Mouse (Mus musculus) cerebellum, adult 18-20 months (tissue): ENCODE measurements around the gene Samm50.
A peak's percentile ranks its signal among the peaks of the same experiment; 100 is the strongest.
"Not testable (repeated sequence)": the region's sequence is repeated elsewhere in the genome, so short reads cannot be mapped to it uniquely, and the experiment has no call there.

Source experiments
- DNase-seq, 2 experiments: peaks; one replicate each; pipeline ENCODE4 v3.0.0; 2021

Samm50 gene

DNA sequence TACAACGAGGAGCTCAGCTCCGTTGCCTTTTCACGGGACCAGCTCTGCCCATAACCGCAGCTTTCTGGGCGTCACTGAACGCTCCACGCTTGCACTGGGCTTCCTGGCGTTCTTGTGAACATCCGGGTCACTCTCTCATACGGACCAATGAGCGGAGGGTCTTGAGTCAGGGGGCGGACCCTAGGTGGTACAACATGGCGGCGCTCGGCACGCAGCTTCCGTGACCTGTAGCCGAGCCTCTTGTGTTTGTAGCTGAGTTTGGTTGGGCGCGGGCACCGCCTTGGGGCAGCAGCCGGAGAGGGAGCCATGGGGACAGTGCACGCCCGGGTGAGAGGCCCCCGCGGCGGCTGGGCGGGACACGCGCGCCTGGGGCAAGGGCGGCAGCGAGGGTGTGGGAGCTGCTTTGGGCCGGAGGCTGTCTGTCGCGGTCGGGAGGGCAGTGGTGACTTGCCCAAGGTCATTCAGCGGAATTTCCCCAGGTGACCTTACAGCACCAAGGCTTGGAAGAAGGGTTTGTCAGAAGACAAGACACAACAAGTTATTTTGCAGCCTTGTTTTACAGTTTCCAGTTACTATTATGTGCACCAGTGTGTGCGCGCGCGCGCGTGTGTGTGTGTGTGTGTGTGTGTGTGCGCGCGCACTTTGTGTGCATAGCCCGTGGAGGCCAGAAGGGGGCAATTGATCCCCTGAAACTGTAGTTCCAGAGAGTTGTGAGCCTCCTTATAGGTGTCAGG lies at the start of gene Samm50:
TSS of gene Samm50 (plus strand) at position 184 of the 734 bp plus-strand sequence.
- DNase-seq: peak; percentile 91 to 93

DNA sequence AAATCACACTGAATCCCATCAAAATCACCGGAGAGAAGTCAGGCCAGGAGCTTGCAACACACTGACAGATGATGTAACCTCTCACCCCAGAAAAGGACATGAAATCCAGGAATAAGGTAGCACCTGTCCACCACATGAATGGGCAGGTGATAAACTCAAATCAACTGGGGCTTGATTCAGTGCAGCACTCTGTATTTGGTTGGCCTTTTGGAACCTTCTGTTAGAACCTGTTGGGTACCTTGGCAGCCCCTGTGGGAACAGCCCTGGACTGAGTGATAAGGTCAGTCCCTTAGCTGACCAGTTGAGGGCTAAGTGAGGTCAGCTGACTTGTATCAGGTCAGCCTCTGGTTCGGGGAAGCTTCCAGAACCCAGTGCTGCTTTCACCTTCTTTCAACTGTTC lies 35.9 kb upstream of the Samm50 start:
- DNase-seq: no peak

DNA sequence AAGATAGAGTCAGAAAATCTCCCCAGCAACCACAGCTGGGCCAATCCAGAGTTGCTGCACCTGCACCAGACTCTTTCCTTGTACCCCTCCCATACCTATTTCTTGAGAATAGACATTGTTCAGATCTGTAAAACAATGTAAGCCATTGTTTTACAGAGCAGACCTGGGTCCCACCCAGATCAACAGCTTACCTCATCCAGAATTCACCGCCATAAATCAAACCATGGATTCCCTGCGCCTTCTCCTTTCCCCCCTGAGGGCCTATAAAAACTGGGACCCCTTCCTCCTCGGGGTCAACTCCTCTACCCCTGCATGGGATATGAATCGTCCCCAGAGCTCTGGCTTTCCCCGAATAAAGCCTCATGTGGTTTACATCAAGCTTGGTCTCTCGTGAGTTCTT lies 34.5 kb upstream of the Samm50 start:
- not testable (repeated sequence) for DNase-seq

DNA sequence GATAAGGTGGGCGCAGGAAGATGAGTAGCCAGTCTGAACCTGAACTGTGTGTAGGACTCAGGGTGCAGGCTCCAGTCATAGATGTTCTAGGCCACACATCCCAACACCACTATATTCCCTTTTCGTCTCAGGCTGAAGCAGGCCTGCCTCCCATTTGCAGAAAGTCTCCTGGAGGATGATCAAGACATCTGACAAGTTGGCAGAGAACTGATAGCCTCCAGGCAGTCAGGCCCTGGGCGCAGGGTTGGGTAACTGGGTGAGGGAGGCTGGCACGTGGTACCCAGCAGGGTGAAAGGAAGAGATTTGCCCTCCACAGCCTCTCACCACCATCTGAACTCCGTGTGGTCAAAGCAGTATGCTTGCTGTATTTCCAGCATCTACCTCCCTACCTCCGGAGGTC lies 30.2 kb upstream of the Samm50 start:
- DNase-seq: no peak

DNA sequence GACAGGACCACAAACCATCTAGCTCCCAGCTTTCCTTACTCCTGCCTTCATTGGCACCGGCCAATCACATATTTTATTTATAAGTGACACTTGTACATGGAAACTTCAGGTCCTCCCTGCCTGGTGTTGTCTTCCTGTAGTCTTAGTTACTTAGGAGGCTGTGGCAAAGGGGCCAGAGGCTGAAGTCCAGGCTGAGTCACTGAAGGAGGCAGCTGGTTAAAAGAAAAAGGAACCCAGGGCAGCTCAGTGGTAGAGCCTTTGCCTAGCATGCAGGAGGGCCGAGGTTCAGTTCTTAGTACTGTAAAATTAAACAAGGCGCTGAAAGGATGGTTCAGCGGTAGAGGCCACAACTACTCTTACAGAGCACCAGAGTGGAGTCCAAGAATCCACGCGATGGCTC lies 25.2 kb upstream of the Samm50 start:
- DNase-seq: no peak

DNA sequence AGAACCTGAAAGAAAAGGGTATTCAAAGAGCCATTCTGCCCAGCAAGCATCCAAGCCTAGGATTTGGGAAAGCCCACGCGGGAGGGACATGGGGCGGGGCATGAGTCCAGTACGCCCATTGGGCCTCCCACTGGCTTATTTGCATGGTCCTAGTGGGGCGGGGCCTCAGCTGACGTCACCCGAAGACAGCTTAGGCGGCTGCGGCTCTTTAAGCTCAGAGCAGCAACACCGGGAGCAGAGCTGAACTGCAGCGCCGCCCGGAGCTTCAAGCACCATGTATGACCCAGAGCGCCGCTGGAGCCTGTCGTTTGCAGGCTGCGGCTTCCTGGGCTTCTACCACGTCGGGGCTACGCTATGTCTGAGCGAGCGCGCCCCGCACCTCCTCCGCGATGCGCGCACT lies 24.4 kb upstream of the Samm50 start, which contains the start of gene Pnpla3:
TSS of gene Pnpla3 (plus strand) at position 238 of the 400 bp plus-strand sequence.
- DNase-seq: peak; percentile 98 to 99

DNA sequence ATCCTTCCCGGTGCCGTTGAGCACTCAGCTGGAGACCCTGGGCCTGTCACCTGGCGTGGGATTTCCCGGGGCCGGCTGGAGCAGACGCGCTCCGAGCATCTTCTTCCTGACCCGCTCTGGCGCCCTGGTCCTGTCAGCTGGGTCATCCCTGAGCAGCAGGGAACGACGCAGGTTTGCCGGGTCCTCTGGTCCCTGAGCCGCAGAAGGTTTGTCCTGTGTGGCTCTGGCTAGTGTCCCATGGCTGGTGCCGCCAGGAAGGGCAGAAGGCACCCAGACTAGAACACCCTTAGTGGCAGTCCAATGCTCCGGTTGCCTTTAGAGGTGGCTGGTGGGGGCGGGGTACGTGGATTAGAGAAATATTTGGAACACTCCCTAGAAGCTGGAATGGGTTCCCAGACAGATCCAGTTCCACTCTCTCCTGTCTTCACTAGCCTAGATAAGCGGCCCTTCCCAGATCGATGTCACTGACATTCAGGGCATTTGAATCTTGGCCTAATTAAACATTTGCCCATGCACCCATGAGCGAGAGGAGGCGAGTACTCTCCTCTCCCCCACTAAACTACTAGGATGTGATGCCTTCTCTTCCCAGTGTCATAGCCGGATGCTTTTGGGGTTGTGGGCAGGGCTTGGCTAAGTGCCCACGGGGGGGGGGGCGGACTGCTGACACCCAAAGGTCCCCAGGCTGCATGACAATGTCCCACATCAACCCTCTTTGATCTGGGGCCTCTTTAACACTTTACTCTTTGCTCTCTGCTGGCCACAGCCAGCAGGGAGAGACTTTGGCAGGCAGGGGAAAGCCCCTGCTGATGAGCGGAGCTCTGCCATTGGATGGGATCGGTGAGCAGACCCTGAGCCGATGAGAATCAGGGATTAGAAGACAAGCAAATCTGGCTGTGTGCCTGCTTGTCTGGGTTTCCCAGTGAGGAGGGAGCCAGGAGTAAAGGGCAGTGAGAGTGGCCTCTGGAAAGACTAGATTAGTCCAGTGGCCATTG lies 23.6 kb upstream of the Samm50 start:
- peak; percentile 70 to 71 for DNase-seq

DNA sequence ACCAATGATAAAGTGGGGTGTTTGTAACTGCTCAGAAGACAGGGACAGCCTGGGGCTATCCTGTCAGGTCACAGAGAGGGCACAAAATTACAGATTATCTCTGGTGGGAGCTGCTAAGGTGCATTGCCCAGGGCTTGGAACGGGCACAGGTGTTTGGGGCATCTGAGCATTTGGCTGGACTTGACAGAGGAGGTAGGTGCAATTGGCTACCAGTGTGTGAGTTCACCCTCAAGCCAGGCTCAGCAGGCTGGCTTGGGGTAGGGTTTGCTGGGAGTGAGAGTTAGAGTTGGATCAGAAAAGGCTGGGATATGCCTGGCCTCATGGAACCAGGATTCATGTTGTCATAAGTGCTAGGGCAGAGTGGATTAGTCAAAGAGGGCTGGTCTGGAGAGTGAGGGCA lies 22.5 kb upstream of the Samm50 start:
- no peak for DNase-seq

DNA sequence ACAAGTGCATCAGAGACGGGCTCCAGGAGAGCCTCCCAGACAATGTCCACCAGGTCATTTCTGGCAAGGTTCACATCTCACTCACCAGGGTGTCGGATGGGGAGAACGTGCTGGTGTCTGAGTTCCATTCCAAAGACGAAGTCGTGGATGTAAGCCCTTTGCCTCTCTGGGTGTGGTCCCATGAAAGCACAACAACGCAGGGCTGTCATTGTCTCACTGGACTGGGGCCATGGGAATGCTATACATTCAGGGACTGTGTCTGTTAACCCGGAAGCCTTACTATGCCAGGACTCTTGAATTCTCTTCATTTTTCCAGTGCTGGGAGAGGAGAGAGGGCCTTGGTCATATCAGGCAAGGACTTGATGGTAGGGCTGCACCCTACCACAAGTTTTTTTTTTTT lies 20.9 kb upstream of the Samm50 start:
- no peak for DNase-seq

DNA sequence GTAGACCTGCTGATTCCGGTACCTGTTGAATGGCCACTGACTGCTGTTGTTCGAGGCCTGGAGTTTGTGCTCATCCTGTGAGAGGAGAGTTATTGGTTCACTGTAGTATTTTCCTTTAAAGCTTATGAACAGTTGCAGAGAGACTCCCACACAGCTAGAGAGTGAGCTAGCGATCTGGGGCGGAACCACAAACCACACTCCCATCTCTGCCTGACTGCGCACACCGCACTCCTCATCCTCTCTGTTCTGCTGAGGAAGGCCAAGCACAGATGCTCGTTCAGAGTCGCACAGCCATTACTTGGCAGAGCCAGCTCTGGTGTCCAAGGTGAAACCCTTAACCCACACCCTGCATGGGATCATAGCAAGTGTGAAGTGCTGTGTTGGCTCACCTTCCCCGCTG lies 13.3 kb upstream of the Samm50 start:
- no peak for DNase-seq

DNA sequence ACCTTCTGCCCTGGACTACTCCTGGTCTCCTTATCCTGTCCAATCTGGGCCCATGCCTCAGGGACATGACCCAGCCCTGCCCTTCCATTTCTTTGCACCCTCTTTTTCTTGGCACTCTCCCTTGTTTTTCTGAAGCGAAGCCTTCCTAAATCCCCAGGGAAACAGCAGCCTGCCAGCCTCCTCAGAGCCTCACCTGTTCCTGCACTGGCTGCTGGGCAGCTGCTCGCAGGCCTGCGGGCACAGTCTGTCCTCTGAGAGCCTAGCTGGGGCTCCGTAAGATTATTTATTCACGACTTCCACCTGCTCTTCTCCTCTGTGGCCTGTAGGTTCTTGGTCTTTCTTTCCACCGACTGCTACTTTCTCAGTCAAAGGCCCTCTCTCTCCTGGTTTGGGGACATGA lies 10.0 kb upstream of the Samm50 start:
- DNase-seq: no peak

DNA sequence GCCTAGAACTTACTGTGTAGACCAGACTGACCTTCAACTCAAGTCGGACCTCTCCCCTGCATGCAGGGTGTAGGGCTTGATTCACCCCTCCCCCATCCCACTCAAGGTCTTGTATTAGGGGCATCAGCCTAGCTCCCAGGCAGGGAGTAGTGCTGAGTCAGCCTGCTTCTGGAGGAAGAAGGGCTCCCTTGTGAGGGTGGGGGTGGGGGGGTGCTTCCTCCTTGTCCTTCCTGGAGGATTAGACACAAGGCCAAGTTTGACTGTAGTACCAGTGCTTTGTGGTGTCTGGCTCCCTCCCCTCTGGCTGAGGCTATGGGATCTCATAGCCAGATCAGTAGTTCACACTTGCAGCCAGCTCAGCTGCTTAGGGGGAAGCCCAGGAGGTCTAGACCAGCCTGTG lies 8.1 kb upstream of the Samm50 start:
- no peak for DNase-seq

DNA sequence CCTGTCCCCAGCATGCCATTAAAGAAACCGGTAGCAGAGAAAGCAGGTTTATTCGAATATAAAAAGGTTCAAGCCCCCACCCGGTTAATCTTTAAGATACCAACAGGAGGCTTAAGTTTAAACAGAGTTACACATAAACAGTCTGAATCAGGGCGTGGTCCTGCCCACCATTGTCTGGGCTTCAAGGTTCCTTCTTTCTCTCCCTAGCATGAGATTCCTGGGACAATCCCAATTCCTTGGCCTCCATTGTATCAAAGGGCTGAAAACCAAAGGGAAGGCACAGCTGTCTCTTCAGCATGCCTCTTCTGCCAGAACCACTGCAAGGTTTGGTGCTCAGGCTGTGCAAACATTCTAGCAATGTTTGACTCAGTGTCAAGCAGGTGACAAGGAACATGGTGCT lies 5.8 kb upstream of the Samm50 start:
- DNase-seq: no peak

DNA sequence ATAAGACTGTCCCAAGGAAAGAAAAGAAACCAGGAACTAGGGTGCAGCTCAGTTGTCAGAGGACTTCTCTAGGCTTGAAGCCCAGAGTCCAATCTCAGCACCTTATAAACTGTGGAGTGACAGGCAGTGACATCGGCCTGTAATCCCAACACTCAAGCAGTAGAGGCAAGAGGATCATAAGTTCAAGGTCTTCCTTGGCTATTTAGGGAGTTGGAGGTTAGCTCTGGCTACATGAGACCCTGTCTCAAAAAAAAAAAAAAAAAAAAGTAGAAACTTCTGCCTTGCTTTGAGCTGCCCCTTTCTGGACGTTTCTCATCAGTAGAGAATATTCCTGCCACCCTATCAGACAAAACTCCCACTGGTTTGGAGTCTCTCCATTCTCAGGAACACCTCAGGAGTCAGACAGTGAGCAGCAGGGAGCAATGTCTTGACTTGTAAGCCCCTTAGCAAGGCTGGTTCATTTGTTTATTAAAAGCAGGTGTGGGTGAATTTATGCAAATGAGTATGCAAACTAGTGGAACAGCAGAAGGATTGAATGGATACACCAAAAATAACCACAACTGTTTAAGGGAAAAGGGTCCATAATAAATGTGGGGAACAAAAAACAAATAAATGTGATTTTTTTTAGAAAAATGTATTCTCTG lies 3.0 kb upstream of the Samm50 start:
- DNase-seq: no peak

DNA sequence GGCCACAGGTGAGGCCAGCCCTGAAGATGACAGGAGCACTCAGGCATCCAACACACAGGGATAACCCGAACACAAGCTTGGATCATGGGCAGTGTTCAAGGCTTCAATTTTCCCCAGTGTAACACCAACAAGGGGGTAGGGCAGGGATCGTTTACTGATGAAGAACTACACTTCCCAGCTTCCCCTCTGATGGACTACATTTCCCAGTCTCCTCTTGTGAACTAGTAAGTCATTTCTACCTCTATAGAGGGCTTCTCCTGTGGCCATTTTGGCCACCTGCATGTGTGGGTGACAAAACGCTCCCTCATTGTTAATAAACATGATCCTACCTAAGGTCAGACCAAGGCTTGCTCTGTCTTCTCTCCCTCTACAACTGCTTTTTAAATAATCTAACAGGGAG lies 2.2 kb upstream of the Samm50 start:
- DNase-seq: no peak

DNA sequence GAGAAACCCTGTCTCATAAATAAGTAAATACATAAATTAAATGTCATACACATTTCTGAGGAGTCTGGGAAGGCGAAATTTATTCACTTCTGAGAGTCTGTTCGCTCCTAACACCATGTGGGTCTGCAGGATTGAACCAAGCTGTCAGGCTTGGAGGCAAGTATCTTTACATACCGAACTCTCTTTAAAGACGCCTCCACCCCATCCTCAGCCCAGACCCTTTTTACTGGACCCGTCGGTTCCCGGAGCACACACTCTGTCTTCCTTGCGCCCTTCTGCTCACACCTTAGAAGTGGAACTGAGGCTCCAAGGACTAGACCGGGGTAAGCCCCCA lies 350 bp upstream of the Samm50 start:
- no peak for DNase-seq

DNA sequence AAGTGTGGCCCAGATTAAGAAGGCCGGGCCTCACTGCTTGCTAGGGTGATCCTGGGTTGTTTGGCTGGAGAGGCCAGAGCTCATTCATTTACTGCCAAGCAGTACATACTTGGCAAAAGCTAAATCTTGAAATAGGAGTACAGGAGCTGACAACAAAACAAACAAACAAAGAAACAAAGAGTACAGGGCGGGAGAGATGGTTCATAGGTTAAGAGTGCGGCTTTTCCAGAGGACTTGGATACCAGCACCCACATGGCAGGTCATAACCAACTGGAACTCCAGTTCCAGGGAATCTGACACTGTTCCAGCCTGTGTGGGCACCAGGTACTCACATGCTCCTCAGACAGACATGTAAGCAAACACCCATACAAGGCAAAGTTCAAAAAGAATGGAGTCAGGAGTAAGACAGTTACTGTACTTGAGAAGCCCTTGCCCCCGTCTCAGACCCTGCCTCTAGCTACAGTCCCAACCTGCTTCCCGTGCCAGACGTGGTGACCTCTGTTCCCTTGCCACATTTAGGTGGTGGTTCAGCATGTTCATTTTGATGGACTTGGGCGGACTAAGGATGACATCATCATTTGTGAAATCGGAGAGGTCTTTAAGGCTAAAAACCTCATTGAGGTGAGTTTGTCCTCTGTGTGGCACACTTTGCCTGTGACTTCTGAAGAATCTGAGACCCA lies 4.6 kb downstream of the Samm50 start:
- DNase-seq: no peak

DNA sequence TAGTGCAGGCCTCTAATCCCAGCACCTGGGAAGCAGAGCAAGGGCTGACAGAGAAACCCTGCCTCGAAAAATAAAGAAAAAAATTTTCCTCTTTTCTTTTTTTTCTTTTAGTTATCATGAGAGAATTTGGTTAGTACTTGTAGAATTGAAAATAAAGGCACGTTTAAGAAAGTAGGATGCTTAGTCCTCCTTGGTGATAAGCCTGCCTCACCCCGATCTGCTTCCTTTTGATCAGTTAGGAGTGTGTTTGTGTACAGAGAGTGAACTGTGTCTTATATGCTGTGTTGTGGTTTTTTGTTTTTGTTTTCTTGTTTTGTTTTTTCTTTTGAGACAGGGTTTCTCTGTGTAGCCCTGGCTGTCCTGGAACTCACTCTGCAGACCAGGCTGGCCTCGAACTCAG lies 15.3 kb downstream of the Samm50 start:
- DNase-seq: no peak

DNA sequence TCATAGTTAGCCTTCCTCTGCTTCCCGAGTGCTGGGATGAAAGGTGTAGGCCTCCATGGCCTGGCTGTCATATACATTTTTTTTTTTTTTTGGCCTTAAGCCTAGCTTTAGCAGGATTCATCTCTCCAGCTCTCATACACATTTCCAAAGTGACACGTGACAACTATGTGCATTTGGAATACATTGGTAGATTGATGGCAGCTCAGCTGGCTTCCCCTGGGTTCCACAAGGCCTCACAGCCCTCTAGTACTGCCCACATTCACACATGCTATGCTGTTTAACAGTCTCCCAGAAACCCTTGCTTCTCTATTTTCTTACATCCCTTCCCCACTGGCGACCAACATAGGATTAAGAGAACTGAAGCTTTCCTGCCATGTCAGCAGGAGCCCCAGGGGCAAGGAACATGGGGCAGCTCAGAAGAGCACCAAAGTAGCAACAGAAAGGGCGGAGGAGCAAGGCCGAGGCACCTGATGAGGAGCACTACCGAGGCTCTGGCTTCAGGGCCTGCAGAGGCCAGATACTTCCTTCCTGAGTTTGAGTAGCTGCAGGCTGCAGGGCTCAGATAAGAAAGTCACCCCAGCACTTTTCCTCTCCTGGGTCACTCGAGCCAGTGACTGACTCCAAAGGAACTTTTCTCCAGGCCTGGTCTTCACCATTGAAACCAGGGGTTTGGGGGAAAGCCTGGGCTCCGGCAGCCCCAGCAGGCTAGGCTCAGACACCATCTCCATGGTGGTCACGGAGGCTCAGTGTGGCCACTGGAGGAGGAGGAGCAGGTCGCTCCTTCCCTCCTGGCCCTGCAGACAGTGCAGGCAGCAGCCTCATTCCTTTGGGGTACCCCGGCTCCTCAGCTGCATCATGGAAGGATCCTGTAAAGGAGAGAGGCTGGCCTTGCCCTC lies 17.7 kb downstream of the Samm50 start:
- no peak for DNase-seq

DNA sequence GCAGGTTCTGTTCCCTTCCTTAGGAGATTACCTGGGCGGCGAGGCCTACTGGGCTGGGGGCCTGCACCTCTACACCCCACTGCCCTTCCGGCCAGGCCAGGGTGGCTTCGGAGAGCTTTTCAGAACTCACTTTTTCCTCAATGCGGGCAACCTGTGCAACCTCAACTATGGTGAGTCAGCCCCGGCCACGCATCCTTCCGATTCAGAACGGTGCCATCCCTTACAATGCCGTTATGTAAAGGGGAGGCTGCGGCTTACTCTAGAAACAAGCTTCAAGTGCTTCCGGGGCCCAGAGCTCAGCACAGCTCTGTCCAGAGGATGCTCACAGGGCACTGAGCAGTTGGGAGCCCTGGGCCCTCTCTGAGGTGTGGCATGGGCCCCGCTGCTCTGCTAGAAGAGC lies 18.4 kb downstream of the Samm50 start:
- no peak for DNase-seq

DNA sequence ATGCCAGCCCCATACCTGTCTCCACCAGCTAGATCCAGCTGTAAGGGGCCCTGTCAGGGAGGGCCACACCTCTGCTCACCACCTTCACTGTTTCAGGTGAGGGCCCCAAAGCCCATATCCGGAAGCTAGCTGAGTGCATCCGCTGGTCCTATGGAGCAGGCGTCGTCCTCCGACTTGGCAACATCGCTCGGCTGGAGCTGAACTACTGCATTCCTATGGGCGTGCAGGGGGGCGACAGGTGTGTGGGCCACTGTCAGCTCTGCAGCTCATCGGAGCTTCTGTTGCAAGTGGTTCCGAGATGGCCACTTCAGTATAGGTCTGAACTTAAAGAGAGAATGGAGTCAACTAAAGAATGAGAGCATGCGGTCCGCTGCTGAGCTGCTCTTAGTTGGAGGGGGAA lies 18.9 kb downstream of the Samm50 start:
- DNase-seq: no peak

DNA sequence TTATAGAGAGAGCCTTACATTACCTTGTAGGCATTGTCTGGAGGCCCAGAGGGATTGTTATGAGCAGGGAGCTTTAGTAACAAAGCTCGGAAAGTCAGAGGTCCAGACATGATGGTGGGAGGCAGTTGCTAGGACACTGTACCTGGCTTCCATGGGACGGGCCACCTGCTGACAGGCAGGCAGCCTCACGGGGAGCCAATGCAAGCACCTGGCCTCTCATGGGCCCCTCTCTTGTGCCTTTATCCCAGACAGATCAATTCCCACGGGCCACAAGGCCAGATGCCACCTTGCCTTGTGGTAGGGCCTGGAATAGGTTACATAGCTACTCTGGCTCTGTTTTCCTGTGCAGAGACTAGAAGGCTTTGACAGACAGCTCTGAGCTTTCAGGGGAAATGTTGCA lies 19.5 kb downstream of the Samm50 start:
- DNase-seq: no peak
